Mouse (Mus musculus): ENCODE measurements around the gene Zfp513. TPM values are rescaled to one million over a fixed set of nuclear protein-coding genes. Genes with fewer than 3 reads are reported as not detected.

Gene Zfp513
- total RNA-seq (2014; rRNA removed; ENCODE audit: low replicate concordance) = 2.9 and 30.7 TPM in 2 replicates
- polyA plus RNA-seq (2015; fragmentation: Nextera tagmentation; extraction: Ambion mirVana) = 2.9 and 3.4 TPM in 2 replicates

- peak within 1 kb of the TSS; percentile 93 for H3K4me2 ChIP-seq (ENCODE audit: low read depth, low read length)
- peaks cover 9% of the 10 kb centered on the region for H3K4me1 ChIP-seq (ENCODE audit: control insufficient read depth, insufficient read depth)
- peak within 1 kb of the TSS; percentile 83 for H3K9ac ChIP-seq (replicated peaks; ENCODE audit: low read depth, low read length)
- peak within 1 kb of the TSS; percentile 89 for H3K4me3 ChIP-seq (ENCODE audit: low read depth, low read length)
- under 1% methylated on average over 52 of the region's 53 CpGs for WGBS
- H3K36me3 ChIP-seq (replicated peaks; ENCODE audit: control insufficient read depth, insufficient read depth, low read length) = peaks cover 77% of the 10 kb centered on the region
- ATAC-seq (ENCODE audit: insufficient read depth, low read depth) (peak; percentile 96), DNase-seq (ENCODE audit: low spot score) (peak; percentile 100)
- 0 out of 2 replicates have a peak, but pooled peaks cover 4% of the 10 kb centered on the region for H3K9me3 ChIP-seq (replicated peaks; ENCODE audit: control insufficient read depth, low read length)
- no peaks in the 10 kb centered on the region for H3K27me3 ChIP-seq (ENCODE audit: control insufficient read depth, insufficient read depth, low read length)
- TF ChIP-seq CTCF (IDR thresholded peaks at IDR 0.05; ENCODE audit: low read depth) (no peak), EP300 (IDR thresholded peaks at IDR 0.05; ENCODE audit: low read depth) (peak; percentile 85)
- peak within 1 kb of the TSS; percentile 85 for H3K27ac ChIP-seq (ENCODE audit: low read depth)
These were observed at the start of gene Zfp513 for GRCm38 (mm10) chr5:31201742-31202590. Zfp513 (minus strand) TSS chr5:31202303.

DNA sequence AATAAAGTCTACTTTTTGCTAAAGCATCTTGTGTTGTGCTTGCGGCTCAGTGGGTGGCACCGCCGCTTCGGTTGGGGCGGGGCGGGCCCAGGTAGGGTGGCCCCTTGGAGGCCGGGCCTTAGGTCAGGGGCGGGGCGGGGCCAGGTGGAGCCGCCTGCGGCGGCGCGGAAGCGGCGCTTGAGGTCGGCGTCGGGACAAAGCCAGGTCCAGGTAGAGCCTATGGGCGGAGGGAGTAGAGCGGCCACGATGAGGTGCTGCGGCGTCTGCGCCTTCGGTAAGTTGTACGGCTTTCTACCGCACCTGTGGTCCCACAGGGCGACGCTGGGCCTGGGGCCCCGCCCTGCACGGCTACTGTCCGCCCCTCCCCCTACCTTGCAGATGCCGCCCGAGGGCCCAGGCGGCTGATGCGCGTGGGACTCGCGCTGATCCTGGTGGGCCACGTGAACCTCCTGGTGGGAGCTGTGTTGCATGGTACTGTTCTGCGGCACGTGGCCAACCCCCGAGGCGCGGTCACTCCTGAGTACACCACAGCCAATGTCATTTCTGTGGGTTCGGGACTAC lies 49.5 kb upstream of the Zfp513 start, which contains the start of gene Krtcap3:
Gene Krtcap3 (plus strand): TSS at position 151 of the 561 bp plus-strand sequence.
- H3K27ac ChIP-seq (ENCODE audit: low read depth) = no peak within 1 kb of the TSS
- TF ChIP-seq EP300 (IDR thresholded peaks at IDR 0.05; ENCODE audit: low read depth) = no peak
- peaks cover 11% of the 10 kb centered on the region; the same call in 1 of the 2 replicates for H3K4me1 ChIP-seq (ENCODE audit: control insufficient read depth, insufficient read depth)
- DNase-seq (ENCODE audit: low spot score) (no peak), ATAC-seq (ENCODE audit: insufficient read depth, low read depth) (peak; percentile 61)
- H3K9ac ChIP-seq (replicated peaks; ENCODE audit: low read depth, low read length) = no peak within 1 kb of the TSS
- peaks cover 68% of the 10 kb centered on the region for H3K36me3 ChIP-seq (replicated peaks; ENCODE audit: control insufficient read depth, insufficient read depth, low read length)
- H3K9me3 ChIP-seq (replicated peaks; ENCODE audit: control insufficient read depth, low read length) = no peaks in the 10 kb centered on the region
- WGBS = 33% methylated on average over 41 of the region's 47 CpGs
- H3K4me2 ChIP-seq (ENCODE audit: low read depth, low read length) = peak within 1 kb of the TSS; percentile 54
- no peaks in the 10 kb centered on the region for H3K27me3 ChIP-seq (ENCODE audit: control insufficient read depth, insufficient read depth, low read length)
- H3K4me3 ChIP-seq (ENCODE audit: low read depth, low read length) = peak within 1 kb of the TSS; percentile 19

DNA sequence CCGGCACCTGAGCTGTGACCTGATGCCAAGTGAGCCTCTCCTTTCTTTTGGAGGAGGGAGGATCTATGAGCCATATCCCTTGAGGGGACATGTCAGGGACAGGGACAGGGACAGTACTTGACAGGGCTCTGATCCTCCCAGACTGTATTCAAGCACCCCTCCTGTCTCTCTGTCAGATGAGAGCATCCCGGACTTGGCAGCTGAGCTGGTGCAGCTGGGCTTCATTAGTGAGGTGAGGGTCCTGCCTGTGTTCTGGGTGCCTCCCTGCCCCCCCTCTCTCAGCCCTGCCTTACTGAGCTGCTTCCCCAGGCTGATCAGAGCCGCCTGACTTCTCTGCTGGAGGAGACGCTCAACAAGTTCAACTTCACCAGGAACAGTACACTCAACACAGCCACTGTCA lies 48.6 kb upstream of the Zfp513 start:
- WGBS = 58% methylated on average over 4 of the region's 4 CpGs
- no peaks in the 10 kb centered on the region for H3K9me3 ChIP-seq (replicated peaks; ENCODE audit: control insufficient read depth, low read length)
- H3K4me3 ChIP-seq (ENCODE audit: low read depth, low read length) = no peak overlapping the region
- no peak for DNase-seq (ENCODE audit: low spot score)
- H3K27me3 ChIP-seq (ENCODE audit: control insufficient read depth, insufficient read depth, low read length) = no peaks in the 10 kb centered on the region
- TF ChIP-seq CTCF (IDR thresholded peaks at IDR 0.05; ENCODE audit: low read depth) = no peak
- no peak for TF ChIP-seq EP300 (IDR thresholded peaks at IDR 0.05; ENCODE audit: low read depth)
- H3K36me3 ChIP-seq (replicated peaks; ENCODE audit: control insufficient read depth, insufficient read depth, low read length) = peaks cover 73% of the 10 kb centered on the region
- no peak overlapping the region for H3K9ac ChIP-seq (replicated peaks; ENCODE audit: low read depth, low read length)
- H3K4me2 ChIP-seq (ENCODE audit: low read depth, low read length) = no peak overlapping the region
- no peak for ATAC-seq (ENCODE audit: insufficient read depth, low read depth)
- H3K4me1 ChIP-seq (ENCODE audit: control insufficient read depth, insufficient read depth) = peaks cover 11% of the 10 kb centered on the region; the same call in 1 of the 2 replicates
- H3K27ac ChIP-seq (ENCODE audit: low read depth) = no peak overlapping the region

- Histone ChIP-seq H3K4me2 (ENCODE audit: low read depth, low read length) (peak overlapping the region; percentile 81), H3K27me3 (ENCODE audit: control insufficient read depth, insufficient read depth, low read length) (no peaks in the 10 kb centered on the region), H3K9ac (replicated peaks; ENCODE audit: low read depth, low read length) (peak overlapping the region; percentile 92), H3K36me3 (replicated peaks; ENCODE audit: control insufficient read depth, insufficient read depth, low read length) (peaks cover 36% of the 10 kb centered on the region), H3K9me3 (replicated peaks; ENCODE audit: control insufficient read depth, low read length) (no peaks in the 10 kb centered on the region), H3K4me1 (ENCODE audit: control insufficient read depth, insufficient read depth) (peaks cover 6% of the 10 kb centered on the region), H3K4me3 (ENCODE audit: low read depth, low read length) (peak overlapping the region; percentile 81), H3K27ac (ENCODE audit: low read depth) (peak overlapping the region; percentile 97; the same call in 1 of the 2 replicates)
- 16% methylated on average over 10 of the region's 10 CpGs for WGBS
- DNase-seq (ENCODE audit: low spot score) (no peak), ATAC-seq (ENCODE audit: insufficient read depth, low read depth) (no peak)
- TF ChIP-seq EP300 (IDR thresholded peaks at IDR 0.05; ENCODE audit: low read depth) = no peak
- no peak for TF ChIP-seq CTCF (IDR thresholded peaks at IDR 0.05; ENCODE audit: low read depth)
These were observed 40.1 kb upstream of the Zfp513 start for GRCm38 (mm10) chr5:31242191-31242590.

DNA sequence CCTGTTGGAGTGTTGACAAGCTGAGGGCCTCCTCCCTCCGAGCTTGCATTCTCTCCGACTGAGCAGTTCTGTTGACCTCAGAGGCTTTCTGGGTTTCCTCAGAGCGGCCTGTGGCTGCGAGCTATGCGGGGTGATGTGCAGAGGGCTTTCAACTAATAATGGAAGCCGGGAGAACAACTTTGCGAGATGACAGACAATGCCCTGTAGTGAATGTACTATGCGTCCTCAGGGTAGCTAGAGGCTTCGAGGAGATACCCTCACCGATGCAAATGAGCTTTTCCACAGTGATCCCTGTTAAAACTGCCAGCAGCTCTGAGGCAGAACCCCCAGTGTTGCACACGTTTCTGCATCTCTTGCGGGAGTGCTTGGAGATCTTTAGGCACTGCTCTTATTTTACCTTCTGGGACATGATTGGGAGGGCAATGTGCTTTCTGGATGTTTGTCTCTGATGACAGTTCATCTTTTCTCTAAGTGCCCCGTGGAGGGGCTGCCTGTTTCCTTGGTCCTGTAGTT lies 39.5 kb upstream of the Zfp513 start:
- peak overlapping the region; percentile 92 for H3K9ac ChIP-seq (replicated peaks; ENCODE audit: low read depth, low read length)
- peak overlapping the region; percentile 81 for H3K4me2 ChIP-seq (ENCODE audit: low read depth, low read length)
- H3K36me3 ChIP-seq (replicated peaks; ENCODE audit: control insufficient read depth, insufficient read depth, low read length) = peaks cover 30% of the 10 kb centered on the region
- no peaks in the 10 kb centered on the region for H3K27me3 ChIP-seq (ENCODE audit: control insufficient read depth, insufficient read depth, low read length)
- peaks cover 6% of the 10 kb centered on the region for H3K4me1 ChIP-seq (ENCODE audit: control insufficient read depth, insufficient read depth)
- TF ChIP-seq CTCF (IDR thresholded peaks at IDR 0.05; ENCODE audit: low read depth) (no peak), EP300 (IDR thresholded peaks at IDR 0.05; ENCODE audit: low read depth) (no peak)
- H3K4me3 ChIP-seq (ENCODE audit: low read depth, low read length) = peak overlapping the region; percentile 81
- DNase-seq (ENCODE audit: low spot score) (no peak), ATAC-seq (ENCODE audit: insufficient read depth, low read depth) (no peak)
- 0% methylated on average over 13 of the region's 13 CpGs for WGBS
- H3K9me3 ChIP-seq (replicated peaks; ENCODE audit: control insufficient read depth, low read length) = no peaks in the 10 kb centered on the region
- H3K27ac ChIP-seq (ENCODE audit: low read depth) = peak overlapping the region; percentile 97
